8 mouse cellular contexts compared by ENCODE assay signal in genomic region chrX:71493279-71493656, GRCm38 (mm10). TPM values are rescaled to one million over a fixed set of nuclear protein-coding genes. Genes with fewer than 3 reads are reported as not detected.
DNase-seq lines count a peak whose midpoint lies in the region; ATAC-seq lines count a peak whose summit lies in the region.

No protein-coding gene starts in this region.

- WGBS in hindbrain, embryonic 15.5 days, result 24% methylated on average over 9 of the region's 9 CpGs

- peak; percentile 21; the same call in 1 of the 2 replicates for ATAC-seq in hindbrain, embryonic 15.5 days (ENCODE audit: low FRiP score, low read depth)
- no peak for ATAC-seq in inflammation-experienced regulatory T-cells, adult 6 months

- H3K27ac ChIP-seq in hindbrain, embryonic 15.5 days (replicated peaks), result peak overlapping the region; percentile 93

- H3K36me3 ChIP-seq in hindbrain, embryonic 15.5 days, result no peaks in the 10 kb centered on the region

- peak overlapping the region; percentile 68 for H3K9ac ChIP-seq in hindbrain, embryonic 15.5 days

- peak; percentile 43 for DNase-seq in MN1 (ENCODE audit: low spot score)
- DNase-seq in cerebellum, adult 18-20 months, result peak; percentile 31 to 46
- DNase-seq in forelimb bud, embryonic 11.5 days (ENCODE audit: low read depth, low spot score), result peak; percentile 46
- peak; percentile 17 to 40 for DNase-seq in left cerebral cortex, adult 18-20 months (ENCODE audit: low spot score in 2 of 2)
- DNase-seq in lung, postnatal 25 days (ENCODE audit: low spot score), result peak; percentile 10
- DNase-seq in right cerebral cortex, postnatal 14 days, result peak; percentile 11

- peaks cover 12% of the 10 kb centered on the region for H3K4me1 ChIP-seq in hindbrain, embryonic 15.5 days (replicated peaks)

- H3K4me2 ChIP-seq in hindbrain, embryonic 15.5 days, result peak overlapping the region; percentile 78

- H3K9me3 ChIP-seq in hindbrain, embryonic 15.5 days, result no peaks in the 10 kb centered on the region

- no peaks in the 10 kb centered on the region for H3K27me3 ChIP-seq in hindbrain, embryonic 15.5 days

- H3K4me3 ChIP-seq in hindbrain, embryonic 15.5 days, result peak overlapping the region; percentile 52

RNA-seq across cellular contexts. Expression of gene Cd99l2, which starts 0.6 kb away (rescaled TPM):
- 85.2 and 86.4 TPM in 2 replicates for polyA plus RNA-seq in hindbrain, embryonic 15.5 days (2015; fragmentation: Nextera tagmentation; extraction: Ambion mirVana)
- 10 to 100 TPM; 68.4 to 72.6 TPM for total RNA-seq in left cerebral cortex, adult 18-20 months (2021)
- polyA plus RNA-seq in inflammation-experienced regulatory T-cells, adult 6 months (2017; shearing (Covaris generic)), result 10 to 100 TPM; 16.9 to 24.8 (median 18.5) TPM
